Mouse (Mus musculus): ENCODE data around the gene Aebp2. TPM values are rescaled to one million over a fixed set of nuclear protein-coding genes. Genes with fewer than 3 reads are reported as not detected.

Aebp2 gene
- polyA plus RNA-seq, 1 experiment from 2014 or later, result 13.0 TPM

DNA sequence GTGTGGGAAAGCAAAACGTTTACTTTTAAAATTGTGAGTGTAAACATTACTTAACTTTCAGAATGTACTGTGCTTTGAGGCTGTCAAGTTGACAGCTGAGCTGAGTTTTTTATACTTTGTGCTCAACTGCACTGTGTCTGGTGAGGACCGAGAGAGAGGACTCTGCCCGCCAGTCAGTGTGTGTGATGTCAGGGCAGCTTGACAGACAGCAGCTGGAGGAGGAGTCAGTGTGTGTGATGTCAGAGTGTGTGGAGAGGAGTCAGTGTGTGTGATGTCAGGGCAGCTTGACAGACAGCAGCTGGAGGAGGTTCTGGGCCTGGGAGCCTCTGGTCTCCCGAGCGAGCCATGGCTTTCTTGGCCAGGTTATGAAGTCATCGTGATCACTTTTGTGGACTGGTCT lies 24.4 kb downstream of the Aebp2 start:
- DNase-seq (ENCODE audit: low spot score) (no peak), ATAC-seq (replicated peaks; ENCODE audit: insufficient number of reproducible peaks, low FRiP score, low TSS enrichment, low read depth) (0 out of 2 replicates have a peak, but pooled peaks have one; percentile 39)
- no peaks in the 10 kb centered on the region for H3K9me3 ChIP-seq (replicated peaks; ENCODE audit: control insufficient read depth, low read length)
- H3K27ac ChIP-seq (replicated peaks; ENCODE audit: low read depth, low read length), result no peak overlapping the region
- no peak overlapping the region for H3K9ac ChIP-seq (replicated peaks; ENCODE audit: low read length)
- no peak overlapping the region for H3K4me2 ChIP-seq (ENCODE audit: low read depth, low read length)
- H3K36me3 ChIP-seq (replicated peaks; ENCODE audit: control insufficient read depth, insufficient read depth, low read depth, low read length), result peaks cover 10% of the 10 kb centered on the region
- no peak overlapping the region for H3K4me3 ChIP-seq (ENCODE audit: low read depth, low read length)
- no peaks in the 10 kb centered on the region for H3K27me3 ChIP-seq (ENCODE audit: control insufficient read depth, insufficient read depth, low read length)
- H3K4me1 ChIP-seq (ENCODE audit: control insufficient read depth, insufficient read depth, low read length), result no peaks in the 10 kb centered on the region
- WGBS, result 76% methylated on average over 6 of the region's 6 CpGs

DNA sequence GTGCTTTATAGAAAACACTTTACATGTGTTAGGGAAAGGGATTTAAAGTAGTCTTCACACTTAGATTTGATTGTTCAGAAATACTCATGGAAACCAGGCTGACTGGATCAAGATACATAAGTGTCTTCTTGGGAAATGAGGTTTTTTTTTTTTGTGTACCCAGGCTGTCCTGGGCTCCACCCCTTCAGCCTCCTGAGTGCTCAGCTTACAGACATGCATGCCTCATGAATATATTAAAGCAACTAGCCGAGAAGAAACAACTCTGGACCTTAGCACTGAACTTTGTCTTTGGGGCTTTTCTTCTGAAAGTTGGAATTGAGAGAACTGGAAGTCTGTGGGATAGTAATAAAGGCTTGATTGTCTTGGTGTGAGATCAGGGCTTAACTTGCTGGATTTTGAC lies 27.3 kb downstream of the Aebp2 start:
- ATAC-seq (replicated peaks; ENCODE audit: insufficient number of reproducible peaks, low FRiP score, low TSS enrichment, low read depth) (no peak), DNase-seq (ENCODE audit: low spot score) (no peak)
- Histone ChIP-seq H3K9ac (replicated peaks; ENCODE audit: low read length) (no peak overlapping the region), H3K27ac (replicated peaks; ENCODE audit: low read depth, low read length) (no peak overlapping the region), H3K9me3 (replicated peaks; ENCODE audit: control insufficient read depth, low read length) (no peaks in the 10 kb centered on the region), H3K4me1 (ENCODE audit: control insufficient read depth, insufficient read depth, low read length) (no peaks in the 10 kb centered on the region), H3K4me3 (ENCODE audit: low read depth, low read length) (no peak overlapping the region), H3K4me2 (ENCODE audit: low read depth, low read length) (no peak overlapping the region), H3K27me3 (ENCODE audit: control insufficient read depth, insufficient read depth, low read length) (no peaks in the 10 kb centered on the region), H3K36me3 (replicated peaks; ENCODE audit: control insufficient read depth, insufficient read depth, low read depth, low read length) (peaks cover 2% of the 10 kb centered on the region)
- WGBS, result 59% methylated on average over 1 of the region's 1 CpGs

DNA sequence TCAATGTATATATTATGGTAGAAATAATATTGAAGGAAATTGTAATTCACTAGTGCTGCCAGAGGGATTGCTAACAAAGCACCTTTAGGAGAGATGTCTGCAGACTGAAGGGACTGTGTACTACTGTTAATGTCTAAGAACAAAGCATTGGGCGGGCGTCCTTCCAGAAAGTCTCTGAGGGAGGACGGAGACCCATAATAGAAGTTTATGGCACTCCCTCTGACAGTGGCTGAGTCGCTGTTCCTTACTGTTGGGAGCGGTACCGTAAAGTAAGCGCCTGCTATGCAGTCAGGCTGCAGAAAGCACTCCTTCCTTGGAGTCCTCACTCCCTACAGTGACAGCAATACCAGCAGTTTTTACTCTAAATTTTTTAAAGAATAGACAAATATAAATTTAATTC lies 29.5 kb downstream of the Aebp2 start:
- 90% methylated on average over 7 of the region's 7 CpGs for WGBS
- Histone ChIP-seq H3K27ac (replicated peaks; ENCODE audit: low read depth, low read length) (no peak overlapping the region), H3K4me2 (ENCODE audit: low read depth, low read length) (no peak overlapping the region), H3K9me3 (replicated peaks; ENCODE audit: control insufficient read depth, low read length) (no peaks in the 10 kb centered on the region), H3K36me3 (replicated peaks; ENCODE audit: control insufficient read depth, insufficient read depth, low read depth, low read length) (peaks cover 2% of the 10 kb centered on the region), H3K27me3 (ENCODE audit: control insufficient read depth, insufficient read depth, low read length) (no peaks in the 10 kb centered on the region), H3K4me1 (ENCODE audit: control insufficient read depth, insufficient read depth, low read length) (no peaks in the 10 kb centered on the region), H3K4me3 (ENCODE audit: low read depth, low read length) (no peak overlapping the region), H3K9ac (replicated peaks; ENCODE audit: low read length) (no peak overlapping the region)
- ATAC-seq (replicated peaks; ENCODE audit: insufficient number of reproducible peaks, low FRiP score, low TSS enrichment, low read depth) (no peak), DNase-seq (ENCODE audit: low spot score) (no peak)

DNA sequence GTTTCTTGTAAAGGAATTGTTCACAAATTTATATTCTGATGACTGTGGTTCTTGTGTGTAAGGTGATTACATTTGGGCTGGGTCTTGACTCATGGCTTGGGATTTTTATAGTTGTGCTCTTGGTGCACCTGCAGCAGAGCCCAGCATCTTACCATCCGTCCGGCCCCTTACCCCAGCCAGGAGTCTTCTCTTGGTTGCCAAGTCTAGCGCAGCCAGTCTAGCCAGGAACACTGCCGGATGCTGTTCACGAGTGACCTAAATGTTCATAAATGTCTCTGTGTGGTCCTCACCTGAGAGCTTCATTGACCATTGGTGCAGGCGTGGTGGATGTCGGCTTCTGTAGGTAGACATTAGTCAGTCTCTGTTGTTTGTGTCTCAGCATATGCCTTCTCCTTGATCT lies 33.0 kb downstream of the Aebp2 start:
- DNase-seq (ENCODE audit: low spot score), result no peak
- Histone ChIP-seq H3K27ac (replicated peaks; ENCODE audit: low read depth, low read length) (no peak overlapping the region), H3K9me3 (replicated peaks; ENCODE audit: control insufficient read depth, low read length) (no peaks in the 10 kb centered on the region), H3K27me3 (ENCODE audit: control insufficient read depth, insufficient read depth, low read length) (no peaks in the 10 kb centered on the region), H3K36me3 (replicated peaks; ENCODE audit: control insufficient read depth, insufficient read depth, low read depth, low read length) (no peaks in the 10 kb centered on the region; the same call in 1 of the 2 replicates), H3K4me3 (ENCODE audit: low read depth, low read length) (no peak overlapping the region), H3K4me2 (ENCODE audit: low read depth, low read length) (no peak overlapping the region), H3K9ac (replicated peaks; ENCODE audit: low read length) (no peak overlapping the region), H3K4me1 (ENCODE audit: control insufficient read depth, insufficient read depth, low read length) (no peaks in the 10 kb centered on the region)
- 93% methylated on average over 7 of the region's 7 CpGs for WGBS
- no peak for ATAC-seq (replicated peaks; ENCODE audit: insufficient number of reproducible peaks, low FRiP score, low TSS enrichment, low read depth)

DNA sequence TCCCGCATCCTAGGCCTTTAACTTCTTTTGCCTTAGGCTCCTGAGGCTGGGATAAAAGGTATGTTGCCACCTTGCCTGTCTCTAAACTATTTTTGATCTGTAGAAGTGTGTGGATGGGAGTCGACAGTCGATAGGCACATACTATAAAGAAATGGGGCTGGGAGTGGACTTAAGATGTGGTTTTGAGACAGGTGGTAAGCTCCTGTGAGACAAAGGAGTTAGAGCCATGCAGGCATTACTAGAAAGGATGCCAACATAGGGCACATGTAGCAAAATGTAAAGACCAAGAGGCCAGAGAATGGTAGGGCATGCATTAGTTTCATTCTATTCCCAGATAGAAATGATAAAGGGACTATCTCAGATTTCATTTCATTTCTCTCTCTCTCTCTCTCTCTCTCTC lies 34.5 kb downstream of the Aebp2 start:
- Histone ChIP-seq H3K36me3 (replicated peaks; ENCODE audit: control insufficient read depth, insufficient read depth, low read depth, low read length) (no peaks in the 10 kb centered on the region; the same call in 1 of the 2 replicates), H3K9me3 (replicated peaks; ENCODE audit: control insufficient read depth, low read length) (no peaks in the 10 kb centered on the region), H3K27me3 (ENCODE audit: control insufficient read depth, insufficient read depth, low read length) (no peaks in the 10 kb centered on the region), H3K9ac (replicated peaks; ENCODE audit: low read length) (no peak overlapping the region), H3K27ac (replicated peaks; ENCODE audit: low read depth, low read length) (no peak overlapping the region), H3K4me2 (ENCODE audit: low read depth, low read length) (no peak overlapping the region), H3K4me1 (ENCODE audit: control insufficient read depth, insufficient read depth, low read length) (no peaks in the 10 kb centered on the region), H3K4me3 (ENCODE audit: low read depth, low read length) (no peak overlapping the region)
- 92% methylated on average over 3 of the region's 3 CpGs for WGBS
- no peak for DNase-seq (ENCODE audit: low spot score)
- ATAC-seq (replicated peaks; ENCODE audit: insufficient number of reproducible peaks, low FRiP score, low TSS enrichment, low read depth), result no peak

DNA sequence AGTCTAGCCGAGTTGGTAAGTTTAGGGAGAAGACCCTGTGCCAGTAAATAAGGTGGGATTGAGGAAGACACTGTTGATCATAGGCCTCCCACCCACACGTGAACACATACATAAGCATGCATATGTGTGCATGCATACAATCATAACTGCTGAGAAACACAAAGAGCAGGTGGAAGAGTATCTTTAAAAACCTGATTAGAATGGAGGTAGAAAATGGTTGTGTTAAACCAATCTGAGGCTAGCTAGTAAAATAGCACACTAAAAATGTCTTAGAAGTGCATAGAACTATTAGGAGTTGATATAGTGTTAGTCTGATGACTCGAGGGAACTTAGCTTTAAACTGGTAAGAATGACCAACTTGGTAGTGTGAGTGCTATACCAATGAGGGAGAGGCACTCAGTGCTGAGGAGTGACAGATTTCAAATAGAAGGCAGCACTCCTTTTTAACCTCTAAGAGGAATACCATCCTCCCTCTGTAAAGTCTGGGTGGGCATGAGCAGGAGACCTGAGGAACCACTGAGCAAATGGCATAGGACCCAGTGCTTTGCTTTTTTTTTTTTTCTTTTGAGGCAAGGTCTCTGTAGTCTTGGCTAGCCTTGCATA lies 35.6 kb downstream of the Aebp2 start:
- DNase-seq (ENCODE audit: low spot score) (no peak), ATAC-seq (replicated peaks; ENCODE audit: insufficient number of reproducible peaks, low FRiP score, low TSS enrichment, low read depth) (no peak)
- H3K36me3 ChIP-seq (replicated peaks; ENCODE audit: control insufficient read depth, insufficient read depth, low read depth, low read length), result no peaks in the 10 kb centered on the region; the same call in 1 of the 2 replicates
- WGBS, result 89% methylated on average over 3 of the region's 3 CpGs
- no peaks in the 10 kb centered on the region for H3K9me3 ChIP-seq (replicated peaks; ENCODE audit: control insufficient read depth, low read length)
- no peak overlapping the region for H3K4me3 ChIP-seq (ENCODE audit: low read depth, low read length)
- H3K4me1 ChIP-seq (ENCODE audit: control insufficient read depth, insufficient read depth, low read length), result no peaks in the 10 kb centered on the region
- H3K9ac ChIP-seq (replicated peaks; ENCODE audit: low read length), result no peak overlapping the region
- H3K27me3 ChIP-seq (ENCODE audit: control insufficient read depth, insufficient read depth, low read length), result no peaks in the 10 kb centered on the region
- no peak overlapping the region for H3K27ac ChIP-seq (replicated peaks; ENCODE audit: low read depth, low read length)
- H3K4me2 ChIP-seq (ENCODE audit: low read depth, low read length), result no peak overlapping the region

DNA sequence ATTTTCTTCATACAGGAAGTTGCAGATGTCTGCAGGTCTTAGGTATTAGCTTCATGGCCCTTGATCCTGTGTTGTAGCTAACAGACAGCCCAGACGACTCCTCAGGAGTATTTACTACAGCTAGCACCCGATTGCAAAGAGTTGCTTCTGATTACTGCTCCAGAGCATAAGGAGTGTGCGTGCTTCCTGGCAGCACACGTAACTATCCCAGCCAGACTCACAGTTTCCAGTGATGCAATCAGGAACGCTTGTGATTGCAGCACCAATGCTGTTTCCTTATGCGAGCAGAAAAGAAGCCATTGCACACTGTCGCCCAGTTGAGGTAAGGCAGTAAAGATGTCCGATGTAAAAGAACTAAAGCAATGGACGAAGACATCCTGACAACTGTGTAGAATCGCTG lies 38.6 kb downstream of the Aebp2 start:
- 92% methylated on average over 10 of the region's 10 CpGs for WGBS
- no peak overlapping the region for H3K9ac ChIP-seq (replicated peaks; ENCODE audit: low read length)
- no peak overlapping the region for H3K4me3 ChIP-seq (ENCODE audit: low read depth, low read length)
- no peaks in the 10 kb centered on the region for H3K36me3 ChIP-seq (replicated peaks; ENCODE audit: control insufficient read depth, insufficient read depth, low read depth, low read length)
- no peak overlapping the region for H3K4me2 ChIP-seq (ENCODE audit: low read depth, low read length)
- ATAC-seq (replicated peaks; ENCODE audit: insufficient number of reproducible peaks, low FRiP score, low TSS enrichment, low read depth) (no peak), DNase-seq (ENCODE audit: low spot score) (no peak)
- no peaks in the 10 kb centered on the region for H3K4me1 ChIP-seq (ENCODE audit: control insufficient read depth, insufficient read depth, low read length)
- H3K9me3 ChIP-seq (replicated peaks; ENCODE audit: control insufficient read depth, low read length), result no peaks in the 10 kb centered on the region
- no peaks in the 10 kb centered on the region for H3K27me3 ChIP-seq (ENCODE audit: control insufficient read depth, insufficient read depth, low read length)
- H3K27ac ChIP-seq (replicated peaks; ENCODE audit: low read depth, low read length), result no peak overlapping the region

DNA sequence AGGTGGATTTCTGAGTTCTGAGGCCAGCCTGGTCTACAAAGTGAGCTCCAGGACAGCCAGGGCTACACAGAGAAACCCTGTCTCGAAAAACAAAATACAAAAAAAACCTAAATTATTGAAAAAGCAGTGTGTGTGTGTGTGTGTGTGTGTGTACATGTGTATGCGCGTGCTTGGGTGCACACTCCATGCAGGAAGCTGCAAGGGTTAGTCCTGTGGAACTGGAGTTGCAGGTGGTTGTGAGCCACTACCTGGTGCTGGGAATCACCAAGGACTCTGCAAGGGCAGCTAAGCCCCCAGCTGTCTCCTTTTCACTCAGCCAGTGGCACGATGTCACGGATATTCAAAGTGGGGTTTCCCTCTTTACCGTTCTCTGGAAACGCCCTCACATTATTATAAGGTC lies 39.3 kb downstream of the Aebp2 start:
- ATAC-seq (replicated peaks; ENCODE audit: insufficient number of reproducible peaks, low FRiP score, low TSS enrichment, low read depth), result no peak
- Histone ChIP-seq H3K4me3 (ENCODE audit: low read depth, low read length) (no peak overlapping the region), H3K36me3 (replicated peaks; ENCODE audit: control insufficient read depth, insufficient read depth, low read depth, low read length) (no peaks in the 10 kb centered on the region), H3K27me3 (ENCODE audit: control insufficient read depth, insufficient read depth, low read length) (no peaks in the 10 kb centered on the region), H3K4me1 (ENCODE audit: control insufficient read depth, insufficient read depth, low read length) (no peaks in the 10 kb centered on the region), H3K9me3 (replicated peaks; ENCODE audit: control insufficient read depth, low read length) (no peaks in the 10 kb centered on the region), H3K27ac (replicated peaks; ENCODE audit: low read depth, low read length) (no peak overlapping the region), H3K4me2 (ENCODE audit: low read depth, low read length) (no peak overlapping the region), H3K9ac (replicated peaks; ENCODE audit: low read length) (no peak overlapping the region)
- 84% methylated on average over 7 of the region's 7 CpGs for WGBS
- no peak for DNase-seq (ENCODE audit: low spot score)

Measured in embryonic facial prominence, embryonic 11.5 days (tissue).